Mouse (Mus musculus) embryo, embryonic 9.5 days (tissue): ENCODE measurements around the gene Nrap.

Experiments used
- DNase-seq: peaks from one replicate; pipeline ENCODE4 v3.0.0-alpha.2; 2017; ENCODE audit errors: extremely low spot score

Gene Nrap

DNA sequence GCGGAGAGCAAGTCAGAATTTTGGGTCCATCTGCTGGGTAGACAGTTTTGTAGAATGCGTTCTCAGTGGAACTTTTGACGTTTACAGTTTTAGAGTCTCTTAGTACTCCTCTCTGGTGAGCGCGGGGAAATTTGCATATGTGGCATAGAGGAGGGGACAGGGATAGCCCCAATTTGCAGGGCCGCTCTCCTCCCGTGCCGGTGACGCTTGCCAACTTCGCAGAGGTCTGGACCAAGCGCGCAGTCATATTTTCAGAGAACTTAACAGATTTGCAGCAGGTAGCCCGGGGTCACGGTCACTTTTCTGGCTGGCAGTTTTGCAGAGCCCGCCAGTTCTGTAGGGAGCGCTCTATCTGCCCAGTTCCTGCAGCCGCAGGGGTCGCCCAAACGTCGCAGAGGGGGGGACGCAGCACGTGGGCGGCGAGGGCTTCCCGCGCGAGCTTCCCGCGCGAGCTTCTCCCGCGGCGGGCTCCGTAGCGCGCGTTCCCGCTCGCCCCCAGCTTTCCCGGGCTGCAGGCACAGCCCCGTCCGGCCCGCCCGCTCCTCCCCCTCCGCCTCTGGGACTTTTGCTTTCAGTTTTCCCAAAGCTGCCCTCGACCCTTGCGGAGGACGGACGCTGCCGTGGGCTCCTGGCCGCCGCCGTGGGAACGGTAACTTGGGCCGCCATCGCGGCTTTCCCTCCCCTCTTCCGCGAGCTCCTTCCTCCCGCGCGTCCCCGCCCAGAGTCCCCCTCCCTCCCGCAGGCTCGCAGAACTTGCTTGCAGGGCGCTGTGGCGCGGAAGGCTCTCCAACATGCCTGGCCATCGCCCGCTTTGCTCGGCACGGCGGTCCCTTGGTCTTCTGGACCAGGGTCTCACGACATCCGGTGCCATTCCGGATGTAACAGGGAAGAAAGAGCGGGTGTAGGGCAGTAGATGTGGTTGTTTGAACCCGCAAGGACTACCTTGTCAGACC lies 7.1 kb upstream of the Nrap start, which contains the start of gene Casp7:
TSS of gene Casp7 (plus strand) at position 461 of the 953 bp plus-strand sequence.
- peak; percentile 81 for DNase-seq

DNA sequence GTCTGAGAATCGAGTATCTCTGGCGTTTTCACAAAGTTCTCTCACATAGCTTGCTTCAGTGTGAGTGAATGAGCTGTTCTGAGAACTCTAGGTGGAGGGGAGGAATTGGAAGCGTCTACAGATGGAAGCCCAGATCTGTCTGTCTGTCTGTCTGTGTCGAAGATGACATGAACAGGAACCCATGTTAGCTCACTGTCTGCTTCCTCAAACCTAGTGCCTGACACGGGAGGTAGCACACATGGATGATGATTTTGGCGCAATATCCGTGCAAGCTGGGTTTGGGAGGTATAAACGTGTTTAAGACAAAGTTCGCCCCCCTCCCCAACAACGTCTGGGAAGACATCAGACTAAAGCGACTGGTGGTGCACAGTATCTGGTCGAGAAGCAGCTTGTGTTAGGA lies 6.4 kb upstream of the Nrap start:
- DNase-seq, result no peak

DNA sequence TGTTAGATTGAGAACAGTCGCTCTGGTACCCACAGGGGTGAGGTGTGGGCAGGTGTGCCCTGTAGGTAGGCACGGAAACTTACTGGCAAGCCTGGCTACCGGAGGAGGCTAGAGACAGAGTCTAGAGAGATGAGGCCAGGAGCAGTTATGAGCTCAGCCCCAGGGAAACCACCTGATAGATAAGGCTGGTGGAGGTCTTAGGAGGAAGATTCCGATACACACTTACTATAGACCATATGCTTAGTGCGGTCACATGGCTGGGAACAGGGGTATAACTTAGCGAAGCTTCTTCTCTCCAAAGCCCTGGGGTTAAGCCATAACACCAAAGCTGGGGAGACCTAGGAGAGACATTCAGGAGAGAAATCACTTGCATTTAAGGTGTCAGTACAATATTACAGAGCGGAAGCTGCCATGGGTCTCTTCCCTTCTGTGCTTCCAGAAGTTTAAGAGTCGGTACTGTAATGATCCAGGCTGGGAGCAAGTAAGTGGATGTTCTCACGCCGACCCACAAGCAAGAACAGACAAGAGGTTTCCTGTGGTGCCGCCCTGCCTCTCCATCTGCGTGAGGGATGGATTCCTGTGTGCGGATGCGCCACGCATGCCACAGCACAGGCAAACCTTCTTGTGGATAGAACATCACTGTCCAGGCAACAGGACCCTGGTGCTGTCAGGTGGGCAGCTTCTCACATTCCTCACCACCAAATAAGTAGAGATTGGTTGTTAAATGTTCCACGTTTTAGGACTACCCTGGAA lies 5.5 kb upstream of the Nrap start:
- no peak for DNase-seq

DNA sequence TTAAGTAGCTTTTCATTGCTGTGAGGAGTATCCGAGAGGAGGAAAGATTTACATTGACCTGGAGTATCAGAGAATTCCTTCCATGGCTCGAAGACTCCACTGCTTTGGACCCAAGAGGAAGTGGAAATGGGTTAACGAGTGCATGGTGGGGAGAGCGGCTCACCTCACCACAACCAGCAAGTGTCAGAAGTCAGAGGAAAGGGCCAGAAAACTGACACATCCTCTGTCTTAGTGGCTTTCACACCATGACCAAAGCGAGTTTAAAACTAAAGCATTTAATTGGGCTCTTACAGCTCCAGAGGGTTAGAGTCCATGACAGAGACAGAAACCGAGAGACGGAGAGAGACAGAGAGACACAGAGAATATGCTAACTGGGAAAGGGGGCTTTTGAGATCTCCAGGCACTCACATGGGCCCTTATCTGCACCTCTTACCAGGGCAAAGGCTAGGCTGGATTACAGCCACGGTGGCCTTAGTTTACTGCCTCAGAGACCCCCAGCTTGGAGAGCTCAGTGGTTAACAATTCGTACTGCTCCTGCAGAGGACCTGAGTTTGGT lies 3.6 kb upstream of the Nrap start:
- DNase-seq, result no peak

DNA sequence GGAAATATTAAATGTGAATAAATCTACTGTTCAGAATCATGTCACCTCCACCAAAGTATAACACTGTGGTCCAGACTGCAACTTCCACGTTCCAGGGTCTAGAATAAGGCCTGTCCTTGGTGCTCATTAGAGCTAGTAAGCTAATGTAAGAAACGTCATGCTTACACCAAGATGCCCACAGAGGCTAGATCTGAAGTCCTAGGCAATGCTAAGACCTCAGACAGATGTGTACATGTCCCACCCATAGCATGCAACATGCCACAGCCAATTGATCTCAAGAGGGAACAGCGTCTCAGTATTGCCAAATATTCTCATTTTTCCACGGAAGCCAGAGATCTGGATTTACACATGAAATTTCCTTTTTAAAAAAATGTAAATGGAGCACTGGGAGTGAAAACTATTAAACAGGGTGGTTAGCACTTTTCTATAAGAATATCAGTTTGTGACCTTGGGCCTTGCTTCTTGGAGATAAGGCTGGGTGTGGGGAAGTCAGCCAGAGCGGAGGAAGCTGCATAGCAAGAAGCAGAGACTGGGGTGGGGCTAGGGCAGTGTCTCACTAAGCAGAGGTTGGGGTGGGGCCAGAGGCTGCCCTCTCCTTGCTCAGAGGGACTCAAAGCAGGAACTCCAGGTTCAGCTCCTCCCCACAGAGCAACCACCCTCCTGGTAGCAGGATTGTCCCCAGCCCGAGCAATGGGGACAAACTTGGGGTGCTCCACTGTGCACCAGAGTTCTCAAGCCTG lies 1.6 kb upstream of the Nrap start:
- no peak for DNase-seq

DNA sequence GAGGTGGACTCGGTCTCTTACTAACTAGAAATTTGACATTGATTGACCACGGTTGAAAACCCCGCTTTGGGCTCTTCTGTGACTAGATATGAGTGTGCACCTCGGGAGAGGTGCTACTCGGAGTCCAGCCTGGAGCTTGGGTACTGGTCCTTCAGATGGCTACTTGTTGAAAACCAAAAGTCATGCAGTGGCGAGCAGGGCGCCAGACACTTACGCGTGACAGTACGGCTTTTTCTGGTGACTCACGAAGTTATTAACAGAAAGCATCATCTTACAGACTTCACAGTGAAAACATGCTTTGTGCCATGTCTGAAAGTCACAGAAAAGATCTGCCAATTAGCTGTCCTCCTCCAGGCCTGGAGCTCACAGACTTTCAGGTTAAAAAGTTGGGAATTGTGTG lies 661 bp downstream of the Nrap start:
- DNase-seq, result no peak

DNA sequence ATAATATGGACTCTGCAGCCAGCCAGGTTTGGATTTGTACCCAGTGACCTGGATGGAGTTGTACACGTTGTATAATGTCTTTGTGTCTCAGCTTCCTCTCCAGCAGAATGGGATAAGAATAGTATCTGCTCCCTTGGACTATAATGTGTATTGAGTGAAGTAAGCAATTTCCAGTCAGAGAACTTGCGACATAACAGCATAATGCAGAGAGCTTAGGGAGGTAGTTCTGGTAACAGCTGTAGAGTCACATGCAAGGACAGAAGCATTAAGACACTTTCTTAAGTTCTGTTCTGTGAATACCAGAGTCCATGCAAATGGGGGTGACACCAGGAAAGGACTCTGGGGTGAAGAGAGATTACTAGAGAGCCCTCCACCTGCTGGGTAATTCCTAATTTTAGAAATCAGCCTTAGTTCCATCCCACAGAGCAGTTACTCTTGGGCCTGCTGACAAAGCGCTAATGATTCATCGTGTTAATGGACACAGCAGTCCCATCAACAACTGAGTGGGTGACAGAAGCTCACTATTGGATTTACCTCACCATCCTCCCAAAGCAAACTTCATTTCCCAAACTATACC lies 2.0 kb downstream of the Nrap start:
- no peak for DNase-seq

DNA sequence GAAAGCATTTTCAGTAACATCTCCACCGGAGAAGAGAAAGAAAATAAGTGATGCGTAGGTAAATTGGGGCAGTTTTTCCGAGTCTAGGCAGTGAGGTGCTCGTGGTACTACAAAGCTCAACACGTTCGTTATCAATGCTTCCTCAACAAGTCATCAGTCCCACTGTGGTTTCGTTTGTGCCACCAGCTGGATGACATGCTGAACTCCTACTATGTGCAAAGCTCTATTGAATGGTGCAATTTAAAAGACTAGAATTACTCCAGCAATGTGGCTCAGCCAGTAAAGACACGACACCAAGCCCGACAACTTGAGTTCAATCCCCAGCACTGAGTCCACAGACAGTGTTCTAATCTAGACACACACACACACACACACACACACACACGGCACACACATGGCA lies 3.7 kb downstream of the Nrap start:
- no peak for DNase-seq

DNA sequence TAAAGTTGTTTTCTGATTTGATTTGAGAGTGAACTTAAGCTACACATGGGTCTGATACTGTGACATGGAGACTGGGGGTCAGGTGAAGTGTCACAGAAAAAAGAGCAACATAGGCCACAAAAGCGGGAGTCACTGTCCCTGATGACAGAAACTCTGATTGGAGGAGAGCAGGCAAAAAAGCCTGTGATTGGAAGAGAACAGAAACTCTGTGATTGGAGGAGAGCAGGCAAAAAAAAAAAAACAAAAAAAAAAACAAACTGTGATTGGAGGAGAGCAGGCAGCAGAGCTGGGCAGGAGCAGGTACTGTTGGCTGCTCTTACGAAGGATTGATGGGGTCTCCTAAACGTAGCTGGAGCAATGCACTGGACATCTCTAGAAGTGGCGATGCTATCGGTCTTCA lies 4.3 kb downstream of the Nrap start:
- DNase-seq, result no peak

DNA sequence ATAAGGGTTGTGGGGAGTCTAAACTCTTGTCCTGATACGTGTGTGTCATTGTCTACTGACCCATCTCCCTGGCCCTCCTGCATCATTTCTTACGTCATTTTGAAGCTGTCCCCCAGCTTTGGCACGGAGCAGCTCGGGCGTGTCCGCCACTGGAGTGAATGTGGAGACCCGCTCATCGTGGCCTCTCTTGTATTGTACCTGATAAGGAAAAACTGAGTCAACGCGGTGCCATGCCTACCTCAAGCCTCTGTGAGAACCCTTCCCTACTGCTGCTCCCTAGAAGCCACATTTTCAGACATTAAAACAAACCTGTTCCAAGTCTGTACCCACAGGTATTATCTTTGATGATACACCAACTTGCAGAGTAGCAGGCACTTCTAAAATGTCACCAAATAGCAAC lies 8.4 kb downstream of the Nrap start:
- DNase-seq, result no peak

DNA sequence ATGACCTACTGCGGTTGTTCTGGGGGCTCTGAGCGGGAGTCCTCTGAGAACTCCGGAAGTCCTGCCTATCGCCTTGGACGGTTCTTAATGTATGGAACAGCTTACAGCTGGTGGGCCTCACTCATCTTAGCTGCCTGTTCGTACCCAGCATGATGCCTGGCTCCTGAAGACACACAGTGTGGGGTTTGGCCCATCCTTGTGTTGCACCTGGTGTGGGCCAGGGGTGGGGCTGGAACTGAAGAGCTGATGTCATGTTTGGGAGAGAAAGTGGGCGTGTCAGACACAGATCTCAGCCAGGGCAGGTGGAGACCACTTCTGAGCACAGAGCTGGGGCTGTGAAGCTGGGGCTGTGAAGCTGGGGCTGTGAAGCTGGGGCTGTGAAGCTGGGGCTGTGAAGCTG lies 9.5 kb downstream of the Nrap start:
- no peak for DNase-seq

DNA sequence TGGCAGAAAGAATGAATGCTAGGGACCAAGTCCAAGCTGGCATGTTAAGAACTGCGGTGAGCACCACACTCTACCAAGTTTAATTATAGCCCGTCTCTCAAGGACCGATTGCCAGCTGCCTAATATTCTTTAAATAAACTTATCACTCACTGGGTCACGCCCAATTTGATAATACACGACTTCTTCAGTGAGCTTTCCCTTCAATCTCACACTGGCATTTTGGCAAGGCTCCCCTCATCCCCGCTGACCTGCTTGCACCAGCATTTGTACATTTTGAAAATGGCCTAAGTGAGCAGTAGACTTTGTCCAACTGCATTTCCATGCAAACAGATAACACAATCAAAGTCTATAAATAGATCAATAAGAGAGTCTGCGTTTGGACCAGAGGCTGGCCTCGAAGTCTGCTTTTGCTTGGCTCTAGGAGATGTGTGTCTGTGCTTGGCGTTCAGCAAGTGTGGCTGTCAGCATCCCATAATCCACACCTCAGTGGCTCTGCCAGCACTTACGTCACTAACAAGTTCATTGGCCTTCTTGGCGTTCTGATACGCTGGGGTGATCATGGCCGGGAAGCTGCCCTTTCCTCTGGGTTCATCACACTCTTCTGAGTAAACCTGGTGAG lies 11.2 kb downstream of the Nrap start:
- DNase-seq, result no peak

DNA sequence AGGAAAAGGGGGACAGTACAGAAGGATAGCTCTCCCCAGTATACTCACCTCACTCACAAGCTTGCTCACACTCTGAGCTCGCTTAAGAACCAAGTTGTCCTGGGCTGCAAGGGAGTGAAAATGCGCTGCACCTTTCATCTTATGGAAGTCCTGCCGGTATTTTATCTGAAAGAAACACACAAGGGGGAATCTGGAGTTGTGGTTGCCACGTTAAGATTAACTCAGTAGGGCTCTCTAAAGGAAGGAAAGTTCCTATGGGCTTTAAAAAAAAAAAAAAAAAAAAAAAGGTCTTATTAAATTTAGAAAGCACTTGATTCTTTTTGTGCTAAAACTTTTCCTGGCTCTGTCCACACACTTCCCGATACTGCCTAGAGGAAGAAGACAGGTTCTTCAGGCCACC lies 11.8 kb downstream of the Nrap start:
- no peak for DNase-seq

DNA sequence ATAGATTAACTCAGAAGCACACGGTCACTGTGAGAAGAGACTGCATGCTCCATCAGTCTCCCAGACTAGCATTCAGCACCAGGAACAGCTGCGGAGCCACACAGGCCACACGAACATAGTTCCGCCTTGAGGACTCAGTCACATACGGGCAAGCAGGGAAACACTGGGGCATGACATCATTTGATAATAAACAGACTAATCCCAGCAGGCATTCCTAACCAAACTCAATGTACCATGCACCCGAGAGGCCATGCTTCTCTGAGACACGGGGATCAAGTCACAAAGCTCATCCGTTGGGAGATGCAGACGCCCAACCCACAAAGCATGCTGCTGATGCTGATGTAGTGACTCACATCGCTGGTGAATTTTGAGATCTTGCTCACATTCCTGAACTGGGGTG lies 15.8 kb downstream of the Nrap start:
- DNase-seq, result no peak

DNA sequence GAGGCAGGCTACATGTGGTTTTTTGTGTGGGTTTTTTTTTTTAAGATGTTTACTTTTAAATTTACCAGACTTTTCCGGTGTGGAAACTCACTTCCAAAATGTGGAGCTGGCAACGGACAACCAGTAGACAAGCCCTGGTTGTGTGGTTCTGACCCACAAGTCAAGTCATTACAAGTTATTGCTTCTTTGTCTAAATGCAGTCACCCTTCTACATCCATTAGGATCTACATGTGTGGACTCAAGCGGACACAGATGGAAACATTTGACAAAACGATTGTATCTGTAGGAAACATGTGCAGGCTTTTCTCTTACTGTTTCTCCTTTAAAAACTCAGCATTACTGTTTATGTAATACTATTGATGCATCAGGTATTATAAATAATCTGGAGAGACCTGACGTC lies 16.6 kb downstream of the Nrap start:
- no peak for DNase-seq

DNA sequence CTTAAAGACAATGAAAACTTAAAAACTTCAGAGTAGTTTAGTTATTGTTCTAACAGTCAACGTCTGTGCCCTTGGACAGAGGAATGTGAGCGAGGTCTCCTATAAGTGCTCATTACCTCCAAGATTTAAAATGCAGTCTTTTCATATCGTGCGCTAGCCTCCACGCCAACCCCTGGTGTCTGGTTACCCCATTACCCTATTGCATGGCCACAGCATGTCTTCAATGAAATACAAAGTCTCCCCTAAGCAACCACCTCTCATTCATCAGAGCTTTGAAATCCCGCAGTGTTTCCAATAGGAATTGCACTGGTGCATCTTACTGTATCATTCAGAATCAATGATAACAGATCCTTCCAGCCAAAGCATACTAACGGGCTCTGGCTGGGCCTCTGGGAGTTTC lies 17.6 kb downstream of the Nrap start:
- DNase-seq, result no peak

DNA sequence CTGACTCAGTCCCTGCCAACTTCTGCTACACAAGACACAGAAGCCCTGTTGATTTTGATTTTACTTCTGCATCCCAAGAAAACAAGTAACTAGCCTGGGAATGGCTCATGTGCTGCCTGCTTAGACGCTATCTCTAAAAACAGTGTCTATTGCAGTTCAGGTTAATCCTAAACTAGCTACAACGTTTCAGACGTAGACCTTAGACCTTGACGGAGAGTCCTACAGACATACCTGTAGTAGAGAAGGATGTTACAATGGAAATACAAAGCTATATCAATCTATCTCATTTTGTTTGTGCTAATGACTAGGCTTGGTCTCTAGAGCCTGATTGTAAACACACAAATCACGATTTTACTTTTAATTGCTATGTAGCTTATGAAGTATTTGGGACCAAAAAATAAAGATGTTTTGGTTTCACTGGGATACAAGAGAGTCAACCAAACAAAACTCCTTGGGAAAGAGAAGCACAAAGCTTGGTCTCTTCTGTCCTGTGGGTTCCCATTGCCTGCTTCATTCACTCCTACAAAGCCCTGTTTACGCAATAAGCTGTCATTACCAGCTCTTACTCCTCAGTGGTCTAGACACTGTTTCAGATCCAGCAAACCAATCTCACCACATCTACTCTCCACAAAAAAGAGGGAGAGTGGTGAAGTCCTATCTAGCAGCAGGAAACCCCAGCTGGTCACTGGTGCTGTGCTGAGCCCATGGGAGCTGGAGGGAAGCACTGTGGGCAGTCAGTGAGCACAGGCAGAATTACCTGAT lies 19.3 kb downstream of the Nrap start:
- no peak for DNase-seq

DNA sequence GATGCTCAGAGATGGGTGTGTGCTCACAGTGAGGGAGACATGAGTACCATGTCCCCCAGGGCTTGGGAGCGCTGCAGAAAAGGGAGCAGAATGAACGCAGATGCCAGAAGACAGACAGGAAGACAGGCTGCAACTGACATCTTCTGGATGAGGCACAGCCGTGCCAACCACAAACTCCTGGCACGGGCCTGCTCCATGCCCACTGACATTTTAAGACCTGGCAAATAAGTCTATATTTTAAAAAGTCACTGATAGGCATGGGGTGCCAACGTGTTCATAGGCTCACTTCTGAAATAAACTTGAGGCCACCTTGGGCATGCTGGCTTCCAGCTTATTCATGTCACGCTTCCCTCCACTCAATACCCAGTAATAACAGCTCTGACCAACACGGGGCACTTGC lies 20.9 kb downstream of the Nrap start:
- no peak for DNase-seq

DNA sequence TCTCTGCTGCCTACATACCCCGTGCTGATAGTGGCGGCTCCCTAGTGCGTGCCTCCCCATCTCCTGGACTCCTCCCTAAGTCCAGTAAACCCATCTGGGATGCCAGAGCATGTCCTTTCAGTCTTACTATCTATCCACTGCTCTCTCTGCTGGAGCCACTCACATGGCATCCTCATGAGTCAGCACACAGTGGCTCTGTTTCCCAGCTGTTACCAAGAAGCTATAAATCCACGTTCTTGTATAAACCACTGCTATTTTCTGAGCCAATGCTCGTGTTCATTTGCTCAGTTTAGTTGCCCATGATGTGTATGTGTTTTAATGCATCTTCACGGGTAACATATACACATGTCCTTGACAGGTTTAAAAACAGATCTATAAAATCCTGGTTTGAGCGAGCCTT lies 22.1 kb downstream of the Nrap start:
- DNase-seq, result no peak

DNA sequence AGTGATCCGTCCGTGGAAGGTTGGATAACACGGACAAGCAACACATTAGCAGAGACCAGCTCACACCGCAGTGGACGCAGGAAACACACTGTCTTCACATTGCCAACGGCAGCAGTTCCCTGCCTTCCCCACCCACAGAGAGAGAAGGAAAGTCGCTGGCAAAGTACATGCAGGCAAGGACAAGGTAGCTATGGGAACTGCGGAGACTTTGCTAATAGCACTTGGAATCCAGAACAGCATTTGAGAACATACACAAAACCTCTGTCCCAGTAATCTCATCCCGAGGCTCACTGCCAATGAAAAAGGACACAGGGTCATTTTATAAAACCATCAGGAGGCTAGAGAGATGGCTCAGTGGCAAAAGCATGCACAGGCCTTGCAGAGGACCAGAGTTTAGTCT lies 23.2 kb downstream of the Nrap start:
- no peak for DNase-seq

DNA sequence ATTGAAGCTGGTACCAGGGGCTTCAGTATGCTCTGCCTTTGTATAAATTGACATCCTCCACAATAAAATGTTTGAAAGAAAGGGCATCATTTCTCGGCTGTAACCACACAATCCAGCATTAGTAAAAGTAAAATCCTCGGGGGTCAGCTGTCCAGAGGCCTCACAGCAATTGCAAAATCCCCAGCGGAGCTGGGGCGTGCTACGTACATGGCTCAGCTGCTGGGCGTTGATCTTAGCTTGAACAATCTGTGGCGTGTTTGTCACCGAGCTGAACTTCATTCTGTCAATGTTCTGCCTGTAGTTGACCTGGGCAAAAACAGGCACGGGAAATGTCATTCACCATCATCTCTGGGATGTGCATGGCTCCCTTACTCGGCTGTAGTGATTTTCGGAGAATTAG lies 23.7 kb downstream of the Nrap start:
- DNase-seq, result no peak
